Mouse (Mus musculus) neural tube, embryonic 10.5 days (tissue): ENCODE data around the gene Dnajb4.
A peak's percentile ranks its signal among the peaks of the same experiment; 100 is the strongest.
"Not testable (repeated sequence)": the region's sequence is repeated elsewhere in the genome, so short reads cannot be mapped to it uniquely, and the experiment has no call there.

Experiments used
- DNase-seq: peaks from one replicate; pipeline ENCODE4 v3.0.0-alpha.2; 2017; ENCODE audit warnings: low spot score; ENCODE audit errors: extremely low spot score

Gene Dnajb4

DNA sequence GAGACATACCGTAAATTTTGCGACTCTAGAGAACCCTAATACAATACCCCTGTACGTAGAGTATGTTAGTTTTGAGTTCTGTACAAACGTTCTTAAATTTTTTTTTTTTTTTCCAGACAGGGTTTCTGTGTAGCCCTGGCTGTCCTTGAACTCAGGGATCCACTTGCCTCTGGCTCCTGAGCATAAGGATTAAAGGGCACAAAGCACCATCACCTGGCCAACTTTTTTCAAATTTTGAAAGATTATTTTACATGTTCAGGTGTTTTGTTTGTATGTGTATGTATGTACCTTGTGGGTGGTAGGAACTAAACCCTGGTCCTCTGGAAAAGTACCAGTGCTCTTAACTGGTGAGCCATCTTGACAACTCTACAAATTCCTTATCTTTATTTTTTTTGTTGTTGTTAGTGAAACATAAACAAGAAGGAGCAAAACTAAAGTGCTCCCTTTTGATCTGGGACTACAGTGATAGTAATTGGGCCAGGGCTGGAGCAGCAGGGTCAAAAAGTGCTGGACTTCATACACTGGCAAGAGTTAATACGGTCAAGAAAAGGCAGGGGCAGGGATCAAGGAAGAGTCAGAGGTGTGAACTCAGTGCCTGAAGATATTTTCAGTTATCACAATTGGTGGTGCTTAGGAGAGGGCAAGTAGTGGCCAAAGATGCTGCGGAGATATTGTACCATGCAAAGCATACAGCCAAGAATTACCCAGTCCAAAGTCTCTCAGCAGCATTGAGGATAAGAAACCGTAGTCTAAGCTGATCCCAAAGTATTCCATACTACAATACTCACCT, 1.8 kb downstream of the Dnajb4 start:
- no peak for DNase-seq

DNA sequence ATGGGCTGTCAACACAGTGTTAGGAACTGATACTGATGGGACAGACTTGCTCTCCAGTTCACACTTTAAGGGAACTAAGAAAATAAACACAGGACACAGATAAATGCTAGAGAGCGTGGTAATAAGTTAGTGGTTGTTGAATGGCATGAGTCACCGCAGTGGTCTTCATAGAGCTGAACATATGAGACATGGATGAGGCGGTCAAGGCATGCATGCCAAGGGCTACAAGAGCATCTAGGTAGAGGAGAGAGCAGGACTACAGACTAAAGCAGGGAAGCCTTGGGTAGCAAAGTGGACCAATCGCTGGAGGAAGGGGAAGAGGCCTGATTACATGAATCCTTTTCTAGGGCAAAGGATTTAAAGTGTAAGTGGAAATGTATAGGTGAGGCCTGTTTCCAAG, 2.9 kb downstream of the Dnajb4 start:
- DNase-seq: no peak

DNA sequence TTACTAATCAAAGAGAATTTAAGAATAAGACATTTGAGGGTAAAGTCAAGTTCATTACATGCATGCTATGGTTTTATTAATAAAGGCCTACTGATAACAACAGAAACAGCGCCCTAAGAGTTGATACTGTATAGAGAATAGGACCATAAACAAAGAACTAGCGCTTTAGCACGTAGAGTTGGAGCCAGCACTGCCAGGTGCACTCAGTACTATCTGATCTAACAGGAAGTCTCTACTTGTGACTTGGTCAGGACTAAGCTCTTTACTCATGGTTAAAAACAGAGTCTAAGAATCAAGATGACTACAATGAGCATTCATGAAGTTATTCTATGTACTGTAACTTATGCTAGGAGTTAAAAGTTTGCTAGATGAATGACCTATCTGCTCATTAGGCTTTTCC, 5.5 kb downstream of the Dnajb4 start:
- DNase-seq: no peak

DNA sequence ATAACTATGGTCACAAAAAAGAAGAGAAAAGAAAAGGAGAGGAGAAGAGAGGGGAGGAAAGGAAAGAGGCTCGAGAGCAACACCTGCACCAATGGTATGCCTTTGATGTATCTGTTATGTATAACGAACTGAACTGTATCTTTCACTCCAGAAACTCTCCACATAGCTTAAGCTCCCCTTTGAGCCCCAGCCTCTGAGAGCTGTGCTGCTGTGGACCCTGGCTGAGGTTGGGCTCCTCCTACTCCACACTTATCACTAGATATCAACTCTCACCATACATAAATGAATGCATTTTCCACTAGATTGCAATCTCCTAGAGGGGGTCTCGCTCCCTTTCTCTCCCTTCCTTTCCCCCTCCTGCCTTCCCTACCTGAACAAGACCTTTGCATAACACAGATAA, 6.1 kb downstream of the Dnajb4 start:
- DNase-seq: no peak

DNA sequence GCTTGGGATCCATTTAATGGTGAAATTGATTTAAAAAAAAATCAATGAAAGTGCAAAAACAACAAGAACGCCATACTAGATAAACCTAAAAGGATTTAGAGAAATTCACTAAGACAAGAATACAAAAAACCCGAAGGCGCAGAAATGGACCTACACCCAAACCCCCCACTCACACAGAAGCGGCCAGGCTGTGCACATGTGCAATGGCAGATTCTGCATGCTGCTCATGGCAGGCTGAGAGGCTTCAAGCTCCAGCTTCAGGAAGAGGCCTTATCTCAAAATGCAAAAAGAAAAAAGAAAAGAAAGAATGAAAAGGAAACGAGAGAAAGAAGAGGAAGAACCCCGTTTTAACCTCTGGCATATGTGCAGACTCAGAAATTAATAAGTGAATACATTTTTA, 6.7 kb downstream of the Dnajb4 start:
- no peak for DNase-seq

DNA sequence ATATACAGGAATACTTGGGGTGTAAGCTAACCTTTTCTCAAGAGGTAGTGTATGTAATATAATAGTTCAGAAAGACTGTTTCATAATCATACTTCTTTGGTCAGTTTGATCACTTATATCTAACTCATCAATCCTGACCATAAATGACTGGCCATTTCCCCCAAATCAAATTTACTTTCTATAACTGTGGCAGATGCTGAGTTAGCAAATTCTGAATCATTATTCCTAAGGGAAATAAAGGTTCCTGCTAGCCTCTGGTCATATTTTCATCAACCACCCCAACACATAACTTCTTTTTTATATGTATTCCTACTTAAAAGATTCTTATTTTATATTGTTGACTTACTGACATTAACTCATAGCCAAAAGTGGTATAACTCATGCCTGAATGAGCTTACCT, 7.2 kb downstream of the Dnajb4 start:
- no peak for DNase-seq

DNA sequence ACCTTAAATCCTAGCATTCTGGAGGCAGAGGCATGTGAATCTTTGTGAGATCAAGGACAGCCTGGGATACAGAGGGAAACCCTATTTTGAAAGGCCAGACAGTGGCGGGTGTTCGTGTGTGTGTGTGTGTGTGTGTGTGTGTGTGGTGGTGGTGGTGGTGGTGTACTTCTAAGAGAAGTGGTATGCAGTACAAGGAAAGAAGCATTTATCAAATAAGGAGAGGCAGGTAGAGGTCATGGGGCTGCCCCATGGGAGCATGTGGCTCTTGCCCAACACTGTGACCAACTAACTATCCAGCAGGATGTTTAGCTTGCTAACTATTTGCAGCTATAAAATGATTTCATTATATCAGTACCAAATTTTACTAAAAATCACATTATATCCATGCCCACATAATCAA, 8.5 kb downstream of the Dnajb4 start:
- no peak for DNase-seq

DNA sequence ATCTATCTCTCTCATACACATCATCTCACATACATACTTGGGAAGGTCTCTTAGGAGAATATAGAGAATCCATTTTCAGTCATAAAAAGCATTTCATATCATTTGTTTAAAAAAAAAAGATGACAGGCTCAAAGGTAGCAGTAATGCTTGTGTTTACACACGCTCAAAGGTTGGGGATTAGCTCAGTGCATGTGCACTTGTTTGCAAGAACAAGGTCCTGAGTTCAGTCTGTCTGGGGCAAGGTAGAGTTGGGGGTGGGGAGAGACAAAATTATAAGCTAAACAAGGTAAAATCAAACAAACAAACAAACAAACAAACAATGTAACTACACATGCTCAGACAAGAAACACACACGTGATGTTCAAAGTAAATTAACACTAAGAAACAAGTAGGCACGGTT, 8.9 kb downstream of the Dnajb4 start:
- no peak for DNase-seq

DNA sequence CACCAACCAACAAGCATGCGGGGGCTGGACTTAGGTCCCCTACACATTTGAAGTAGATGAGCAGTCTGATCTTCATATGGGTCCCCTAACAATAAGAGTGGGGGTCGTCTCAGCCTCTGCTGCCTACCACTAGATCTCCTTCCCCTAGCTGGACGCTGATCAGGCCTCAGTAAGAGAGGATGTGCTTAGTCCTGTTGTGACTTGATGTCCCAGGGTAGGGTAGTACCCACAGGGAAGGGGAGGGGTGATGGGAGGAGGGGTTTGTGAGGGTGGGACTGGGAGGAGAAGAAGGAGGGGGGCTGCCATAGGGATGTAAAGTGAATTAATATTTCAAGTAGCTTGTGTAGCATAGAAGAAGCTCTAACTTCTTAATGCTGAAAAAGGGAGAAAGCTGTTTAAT, 11.0 kb downstream of the Dnajb4 start:
- no peak for DNase-seq

DNA sequence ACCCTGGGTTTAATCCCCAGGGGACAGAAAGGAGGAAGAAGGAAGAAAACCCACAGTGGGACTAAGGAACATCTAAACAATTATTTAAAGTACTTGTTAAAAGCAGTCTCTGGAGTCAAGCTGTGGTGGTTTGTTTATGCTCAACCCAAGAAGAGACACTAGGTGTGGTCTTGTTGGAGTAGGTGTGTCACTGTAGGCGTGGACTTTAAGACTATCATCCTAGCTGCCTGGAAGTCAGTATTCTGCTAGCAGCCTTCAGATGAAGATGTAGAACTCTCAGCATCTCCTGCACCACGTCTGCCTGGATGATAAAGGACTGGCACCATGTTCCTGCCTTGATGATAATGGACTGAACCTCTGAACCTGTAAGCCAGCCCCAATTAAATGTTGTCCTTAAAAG, 12.9 kb downstream of the Dnajb4 start:
- DNase-seq: not testable (repeated sequence)

DNA sequence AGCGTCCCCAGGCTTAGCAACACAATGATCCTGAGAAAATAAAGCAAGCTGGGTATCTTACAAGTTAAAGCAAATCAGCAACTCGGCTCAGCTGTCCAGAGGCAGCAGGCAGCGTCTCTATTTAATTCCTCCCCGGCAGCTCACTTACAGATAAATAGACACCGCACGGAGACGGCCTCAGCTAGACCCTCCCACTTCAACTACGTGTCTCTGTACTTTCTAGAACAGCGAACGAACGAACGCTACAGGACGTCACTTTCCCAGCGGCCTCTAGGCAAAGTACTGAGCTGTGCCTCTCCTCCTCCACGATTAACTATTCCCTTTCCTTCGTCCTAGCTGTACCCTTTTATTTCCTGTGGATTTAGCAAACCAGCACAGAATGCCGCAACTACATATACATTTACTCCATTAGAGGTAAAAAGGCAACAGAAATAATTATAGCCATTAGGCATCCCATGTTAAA, 16.4 kb downstream of the Dnajb4 start:
- DNase-seq: peak; percentile 71

DNA sequence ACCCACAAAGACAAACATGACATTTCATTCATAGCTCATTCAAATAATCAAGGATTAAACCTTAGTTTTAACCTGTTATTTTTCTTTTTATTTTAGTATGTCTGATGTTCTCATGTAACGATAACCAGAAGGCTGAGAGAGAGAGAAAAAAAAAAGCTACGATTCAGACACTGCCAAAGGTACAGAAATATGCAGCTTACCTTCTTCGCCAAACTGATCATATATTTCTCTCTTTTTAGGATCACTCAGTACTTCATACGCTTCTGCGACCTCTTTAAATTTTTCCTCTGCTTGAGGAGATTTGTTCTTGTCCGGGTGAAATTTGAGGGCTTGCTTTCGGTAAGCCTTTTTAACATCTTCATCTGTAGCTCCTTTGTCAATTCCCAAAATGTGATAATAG, 16.9 kb downstream of the Dnajb4 start:
- no peak for DNase-seq

DNA sequence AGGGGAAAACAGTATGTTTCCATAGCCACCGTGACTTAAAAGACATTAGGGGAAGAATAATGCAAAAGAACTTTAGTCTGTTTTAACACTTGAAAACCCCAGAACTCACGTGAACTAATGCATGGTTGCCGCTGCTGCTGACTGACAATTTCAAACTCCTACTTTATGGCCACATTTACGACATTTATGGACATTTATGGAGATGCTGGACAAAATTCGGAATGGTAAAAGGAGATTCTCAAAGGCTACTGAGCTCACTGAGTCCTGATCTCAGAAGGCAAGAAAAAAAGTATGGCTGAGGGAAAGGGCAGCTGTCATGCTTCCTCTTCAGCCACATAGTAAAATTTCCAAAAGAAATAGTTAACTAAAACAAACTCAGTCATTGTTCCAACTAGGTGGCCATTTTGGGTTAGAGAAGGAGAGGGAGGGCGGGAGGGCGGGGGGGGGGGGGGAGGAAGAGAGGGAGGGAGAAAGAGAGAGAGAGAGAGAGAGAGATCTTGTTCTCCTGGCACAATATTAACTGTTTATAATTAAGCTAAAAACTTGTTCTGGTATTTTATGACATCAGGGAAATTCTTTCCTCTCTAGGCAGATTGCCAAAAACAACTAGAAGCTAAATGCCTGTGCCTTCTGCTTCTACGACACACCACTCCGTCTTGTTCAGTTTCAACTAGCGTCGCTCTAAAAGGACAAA, 17.7 kb downstream of the Dnajb4 start:
- DNase-seq: no peak

DNA sequence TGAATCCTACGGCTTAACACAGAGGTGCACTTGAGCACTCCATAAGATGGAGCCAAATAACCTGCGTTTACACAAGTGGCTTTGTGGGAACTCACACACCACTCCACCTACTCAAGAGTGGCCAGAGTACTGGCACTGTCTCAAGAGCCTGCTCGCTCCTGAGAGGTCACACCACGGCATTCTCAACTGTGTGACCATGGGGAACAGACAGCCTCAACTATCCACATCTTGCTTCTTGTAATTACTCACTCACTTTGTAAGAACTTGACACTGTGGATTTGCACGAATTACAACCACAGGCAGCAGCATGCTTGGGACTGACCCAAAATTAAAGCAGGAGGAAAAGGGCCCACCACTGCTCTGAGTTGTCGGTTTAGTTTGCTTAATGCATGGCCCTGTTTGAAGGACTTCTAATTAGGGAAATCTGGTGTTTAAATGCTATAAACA, 18.3 kb downstream of the Dnajb4 start:
- DNase-seq: peak; percentile 37

DNA sequence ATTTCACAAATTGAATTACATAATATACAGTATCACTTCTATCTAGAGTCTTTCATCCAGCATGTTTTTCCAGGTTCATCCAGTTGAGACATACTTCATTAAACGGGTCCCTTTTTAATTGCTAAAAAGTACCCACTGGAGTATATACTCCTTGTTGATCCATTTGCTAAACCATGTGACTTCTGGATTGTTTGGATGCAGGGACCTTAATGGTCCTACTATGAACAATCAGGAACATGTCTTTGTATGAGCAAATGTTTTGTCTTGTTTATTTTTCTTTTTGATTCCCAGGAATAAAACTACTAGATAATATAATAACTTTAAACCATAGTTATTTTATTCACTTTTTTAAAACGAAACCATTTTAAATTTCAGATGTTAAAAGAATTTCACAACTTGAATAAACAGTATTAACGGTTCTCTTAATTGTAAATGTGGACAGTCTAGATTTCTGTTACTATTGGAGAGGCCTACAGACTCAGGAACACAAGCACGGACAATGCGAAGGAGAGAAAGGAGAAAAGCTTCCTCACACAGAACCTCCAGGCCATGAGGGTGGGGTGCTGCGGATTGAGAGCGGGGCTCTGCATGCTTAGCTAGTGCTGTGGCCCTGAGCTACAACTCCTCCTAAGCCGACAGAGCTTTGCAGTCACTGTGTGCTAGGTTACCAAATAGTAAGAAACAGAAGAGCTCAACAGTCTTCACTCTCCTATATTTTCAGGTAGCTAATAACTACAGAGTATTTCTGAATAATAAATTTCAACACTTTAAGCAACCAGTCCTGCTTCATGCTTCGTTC, 19.2 kb downstream of the Dnajb4 start:
- no peak for DNase-seq

DNA sequence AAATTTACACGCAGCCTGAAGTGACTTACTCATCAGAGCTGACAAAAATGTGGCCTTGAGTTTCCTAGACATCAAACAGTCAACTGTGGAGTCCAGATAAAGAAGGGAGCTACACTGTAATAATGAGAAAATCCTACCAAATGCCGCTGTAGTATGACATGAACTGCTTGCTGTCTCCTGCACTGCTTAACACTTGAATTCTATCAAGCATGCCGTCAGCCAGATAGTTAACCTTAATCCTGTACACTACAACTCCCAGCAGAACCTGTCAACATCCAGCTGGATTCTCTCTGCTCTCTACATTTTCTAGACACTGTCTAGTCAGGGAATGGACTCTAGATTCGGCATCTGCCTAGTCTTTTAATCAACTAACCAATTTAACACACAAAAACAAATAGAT, 20.8 kb downstream of the Dnajb4 start:
- DNase-seq: no peak

DNA sequence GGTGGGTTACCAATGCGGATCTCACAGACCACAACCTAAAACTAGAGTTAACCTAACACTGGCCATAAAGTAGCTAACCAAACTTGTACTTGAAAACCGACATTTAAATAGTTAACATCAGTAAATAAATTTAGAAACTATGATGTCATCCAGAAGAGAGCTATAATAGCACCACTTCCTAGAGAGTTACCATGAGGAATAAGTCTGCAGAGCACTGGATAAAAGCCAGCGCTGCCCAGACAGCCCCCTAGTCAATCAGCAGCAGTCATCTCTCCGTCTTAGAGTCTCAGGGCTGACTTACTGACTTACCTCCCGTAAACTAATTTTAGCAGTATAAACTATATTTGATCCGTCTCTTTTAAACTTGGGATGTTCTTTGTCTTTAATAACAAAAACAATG, 24.0 kb downstream of the Dnajb4 start:
- no peak for DNase-seq

DNA sequence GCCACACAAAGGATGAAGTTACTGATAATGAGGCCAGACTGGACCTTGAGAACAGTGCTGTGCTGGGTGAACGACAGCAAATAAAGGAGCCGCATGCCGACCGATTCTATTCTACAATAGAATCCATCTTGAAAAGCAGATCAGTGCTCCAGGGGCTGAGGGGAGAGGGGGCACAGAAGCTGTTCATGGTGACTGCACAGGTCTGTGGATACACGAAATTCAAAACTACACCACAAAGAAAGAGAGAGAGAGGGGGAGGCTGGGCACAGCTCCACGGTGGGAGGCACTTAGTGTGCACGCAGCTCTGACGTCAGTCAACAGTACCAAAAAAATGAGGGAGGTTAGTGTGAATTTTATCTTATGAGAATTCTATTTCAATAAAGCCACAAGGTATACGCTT, 26.6 kb downstream of the Dnajb4 start:
- no peak for DNase-seq

DNA sequence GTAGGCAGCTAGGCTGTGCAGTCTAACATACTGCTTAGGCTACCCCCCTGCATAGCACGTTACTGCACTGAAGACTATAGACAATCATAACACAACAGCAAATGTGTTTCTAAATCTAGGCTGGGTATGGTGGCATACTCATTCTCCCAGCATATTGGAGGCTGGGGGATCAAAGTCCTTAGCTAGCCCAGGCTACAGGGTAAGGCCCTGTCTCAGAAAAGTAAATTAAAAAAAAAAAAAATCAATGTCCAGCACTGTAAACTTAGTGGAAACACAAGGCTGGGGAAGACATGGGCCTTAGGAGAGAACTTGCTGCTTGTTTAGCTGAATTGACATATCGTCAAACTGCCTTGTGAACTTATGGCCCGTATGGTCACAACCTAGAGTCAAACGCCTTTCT, 29.5 kb downstream of the Dnajb4 start:
- no peak for DNase-seq

DNA sequence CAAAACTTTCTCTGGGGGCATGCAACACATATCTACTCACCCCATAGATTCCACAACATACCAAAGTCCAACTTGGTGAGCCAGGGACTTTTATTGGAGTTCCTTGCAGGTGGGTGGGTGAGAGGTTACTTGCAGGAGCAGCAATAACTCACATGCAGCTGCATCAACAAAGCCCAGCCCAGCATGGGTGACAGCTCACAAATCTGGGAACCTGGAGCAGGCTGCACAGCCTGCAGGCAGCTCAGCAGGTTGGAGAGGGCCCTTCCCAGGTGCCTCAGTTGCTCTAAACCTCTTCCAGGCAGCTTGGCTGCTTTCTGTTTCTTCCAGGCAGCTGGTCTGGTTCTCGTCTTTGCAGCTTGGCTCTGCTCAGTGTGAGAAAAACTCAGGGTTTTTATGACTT, 30.8 kb downstream of the Dnajb4 start:
- DNase-seq: peak; percentile 24

DNA sequence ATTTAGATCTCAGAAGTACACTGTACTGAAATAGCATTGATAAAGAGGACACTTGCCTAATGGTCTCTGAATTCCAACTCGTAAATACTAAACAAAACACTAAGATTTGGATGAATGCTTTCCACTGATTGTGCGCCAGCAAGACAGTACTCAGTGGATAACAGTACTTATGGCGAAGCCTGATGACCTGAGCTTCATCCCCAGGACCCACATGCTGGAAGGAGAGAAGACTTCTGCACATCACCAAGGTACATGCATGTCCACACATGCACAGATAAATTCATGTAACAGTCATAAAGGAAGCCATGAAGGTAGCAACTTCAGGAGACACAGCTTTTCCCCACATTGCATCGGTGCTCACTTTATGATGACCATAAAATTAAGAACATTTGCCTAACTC, 31.3 kb downstream of the Dnajb4 start:
- DNase-seq: no peak

DNA sequence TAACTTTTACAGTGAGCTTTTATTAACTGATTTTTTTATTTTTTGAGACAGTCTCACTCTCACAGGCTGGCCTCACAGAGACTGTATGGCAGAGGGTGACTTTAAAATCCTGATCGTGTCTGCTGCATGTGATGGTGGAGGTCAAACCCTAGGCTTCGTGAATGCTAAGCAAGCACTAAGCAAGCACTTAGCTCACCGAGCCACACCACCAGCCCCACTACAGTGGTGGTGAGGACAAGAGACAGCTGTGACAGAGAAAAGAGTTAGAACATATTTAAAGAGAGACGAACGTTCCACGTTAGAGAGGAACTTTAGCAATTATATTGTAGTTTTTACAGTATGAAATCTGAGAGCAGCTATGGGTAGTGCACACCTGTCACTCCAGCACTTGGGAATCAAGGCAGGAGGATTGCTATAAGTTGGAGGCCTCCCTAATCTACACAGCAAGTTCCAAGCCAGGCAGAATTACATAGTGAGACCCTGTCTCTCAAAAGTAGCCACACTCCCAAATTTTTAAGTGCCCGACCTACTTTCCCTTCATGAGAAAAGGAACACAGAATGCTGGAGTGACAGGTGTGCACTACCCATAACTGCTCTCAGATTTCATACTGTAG, 37.7 kb downstream of the Dnajb4 start:
- DNase-seq: no peak
